Mouse (Mus musculus): ENCODE data around the gene Prickle1. TPM values are rescaled to one million over a fixed set of nuclear protein-coding genes. Genes with fewer than 3 reads are reported as not detected.

Prickle1 gene
- polyA plus RNA-seq, 1 experiment from 2014 or later, result 5.6 TPM

GRCm38 (mm10) chr15:93515316-93515715 lies 80.4 kb downstream of the Prickle1 start:
- H3K27ac ChIP-seq, result no peak overlapping the region
- H3K4me1 ChIP-seq, result peaks cover 49% of the 10 kb centered on the region
- H3K9me3 ChIP-seq (replicated peaks), result no peaks in the 10 kb centered on the region
- H3K9ac ChIP-seq, result no peak overlapping the region
- no peak for ATAC-seq
- H3K4me3 ChIP-seq, result no peak overlapping the region
- no peak overlapping the region for H3K4me2 ChIP-seq
- WGBS, result 67% methylated on average over 9 of the region's 9 CpGs
- H3K27me3 ChIP-seq, result peaks cover 37% of the 10 kb centered on the region
- no peaks in the 10 kb centered on the region for H3K36me3 ChIP-seq (ENCODE audit: poor library complexity, severe bottlenecking)

- no peak overlapping the region for H3K27ac ChIP-seq
- WGBS, result 7% methylated on average over 10 of the region's 10 CpGs
- peaks cover 40% of the 10 kb centered on the region for H3K4me1 ChIP-seq
- no peak for ATAC-seq
- H3K36me3 ChIP-seq (ENCODE audit: poor library complexity, severe bottlenecking), result no peaks in the 10 kb centered on the region
- H3K4me3 ChIP-seq, result no peak overlapping the region
- H3K4me2 ChIP-seq, result no peak overlapping the region
- H3K27me3 ChIP-seq, result peaks cover 32% of the 10 kb centered on the region
- no peaks in the 10 kb centered on the region for H3K9me3 ChIP-seq (replicated peaks)
- no peak overlapping the region for H3K9ac ChIP-seq
These were observed 81.8 kb downstream of the Prickle1 start for GRCm38 (mm10) chr15:93513939-93514341.

GRCm38 (mm10) chr15:93512437-93512836 lies 83.3 kb downstream of the Prickle1 start:
- Histone ChIP-seq H3K27ac (no peak overlapping the region), H3K9me3 (replicated peaks) (no peaks in the 10 kb centered on the region), H3K4me2 (no peak overlapping the region), H3K4me1 (peaks cover 26% of the 10 kb centered on the region), H3K4me3 (no peak overlapping the region), H3K9ac (no peak overlapping the region), H3K27me3 (peaks cover 25% of the 10 kb centered on the region), H3K36me3 (ENCODE audit: poor library complexity, severe bottlenecking) (0 out of 2 replicates have a peak, but pooled peaks cover 4% of the 10 kb centered on the region)
- WGBS, result 39% methylated on average over 9 of the region's 9 CpGs
- no peak for ATAC-seq

- peak; percentile 68; the same call in 1 of the 2 replicates for ATAC-seq
- H3K9me3 ChIP-seq (replicated peaks), result no peaks in the 10 kb centered on the region
- H3K4me1 ChIP-seq, result peaks cover 26% of the 10 kb centered on the region
- H3K36me3 ChIP-seq (ENCODE audit: poor library complexity, severe bottlenecking), result 0 out of 2 replicates have a peak, but pooled peaks cover 5% of the 10 kb centered on the region
- no peak overlapping the region for H3K9ac ChIP-seq
- no peak overlapping the region; the same call in 1 of the 2 replicates for H3K27ac ChIP-seq
- WGBS, result 21% methylated on average over 12 of the region's 12 CpGs
- H3K27me3 ChIP-seq, result peaks cover 20% of the 10 kb centered on the region
- peak overlapping the region; percentile 31 for H3K4me2 ChIP-seq
- H3K4me3 ChIP-seq, result no peak overlapping the region
These were observed 84.9 kb downstream of the Prickle1 start for GRCm38 (mm10) chr15:93510690-93511336.

GRCm38 (mm10) chr15:93504808-93505207 lies 90.9 kb downstream of the Prickle1 start:
- peaks cover 4% of the 10 kb centered on the region for H3K4me1 ChIP-seq
- H3K9ac ChIP-seq, result no peak overlapping the region
- H3K4me3 ChIP-seq, result no peak overlapping the region
- H3K4me2 ChIP-seq, result no peak overlapping the region
- no peak for ATAC-seq
- H3K9me3 ChIP-seq (replicated peaks), result no peaks in the 10 kb centered on the region
- H3K27me3 ChIP-seq, result no peaks in the 10 kb centered on the region
- 95% methylated on average over 17 of the region's 17 CpGs for WGBS
- peaks cover 39% of the 10 kb centered on the region for H3K36me3 ChIP-seq (ENCODE audit: poor library complexity, severe bottlenecking)
- H3K27ac ChIP-seq, result no peak overlapping the region

- ATAC-seq, result no peak
- H3K9me3 ChIP-seq (replicated peaks), result no peaks in the 10 kb centered on the region
- H3K4me1 ChIP-seq, result peaks cover 6% of the 10 kb centered on the region
- no peak overlapping the region for H3K4me3 ChIP-seq
- no peaks in the 10 kb centered on the region for H3K27me3 ChIP-seq
- WGBS, result 94% methylated on average over 35 of the region's 35 CpGs
- no peak overlapping the region for H3K9ac ChIP-seq
- no peak overlapping the region for H3K4me2 ChIP-seq
- no peak overlapping the region for H3K27ac ChIP-seq
- H3K36me3 ChIP-seq (ENCODE audit: poor library complexity, severe bottlenecking), result peaks cover 39% of the 10 kb centered on the region
These were observed 92.4 kb downstream of the Prickle1 start for GRCm38 (mm10) chr15:93503201-93503745.

- Histone ChIP-seq H3K4me1 (peaks cover 6% of the 10 kb centered on the region), H3K4me3 (no peak overlapping the region), H3K27me3 (no peaks in the 10 kb centered on the region), H3K4me2 (no peak overlapping the region), H3K9ac (no peak overlapping the region), H3K27ac (no peak overlapping the region), H3K9me3 (replicated peaks) (no peaks in the 10 kb centered on the region), H3K36me3 (ENCODE audit: poor library complexity, severe bottlenecking) (peaks cover 37% of the 10 kb centered on the region)
- WGBS, result 95% methylated on average over 9 of the region's 9 CpGs
- ATAC-seq, result no peak
These were observed 93.0 kb downstream of the Prickle1 start for GRCm38 (mm10) chr15:93502703-93503102.

GRCm38 (mm10) chr15:93499866-93500265 lies 95.8 kb downstream of the Prickle1 start:
- Histone ChIP-seq H3K36me3 (ENCODE audit: poor library complexity, severe bottlenecking) (peaks cover 33% of the 10 kb centered on the region), H3K4me3 (no peak overlapping the region), H3K4me2 (no peak overlapping the region), H3K27me3 (no peaks in the 10 kb centered on the region), H3K4me1 (peaks cover 6% of the 10 kb centered on the region), H3K9me3 (replicated peaks) (no peaks in the 10 kb centered on the region), H3K27ac (no peak overlapping the region; the same call in 1 of the 2 replicates), H3K9ac (no peak overlapping the region)
- ATAC-seq, result peak; percentile 68; the same call in 1 of the 2 replicates
- 64% methylated on average over 9 of the region's 9 CpGs for WGBS

GRCm38 (mm10) chr15:93494700-93495099 lies 101.0 kb downstream of the Prickle1 start:
- ATAC-seq, result no peak

GRCm38 (mm10) chr15:93489597-93489996 lies 106.1 kb downstream of the Prickle1 start:
- no peaks in the 10 kb centered on the region for H3K4me1 ChIP-seq
- no peaks in the 10 kb centered on the region for H3K9me3 ChIP-seq (replicated peaks)
- H3K9ac ChIP-seq, result no peak overlapping the region
- H3K4me3 ChIP-seq, result no peak overlapping the region
- no peak for ATAC-seq
- peaks cover 17% of the 10 kb centered on the region for H3K36me3 ChIP-seq (ENCODE audit: poor library complexity, severe bottlenecking)
- 81% methylated on average over 4 of the region's 4 CpGs for WGBS
- H3K27ac ChIP-seq, result no peak overlapping the region
- no peaks in the 10 kb centered on the region for H3K27me3 ChIP-seq
- no peak overlapping the region for H3K4me2 ChIP-seq

More at GRCm38 (mm10) chr15:93494700-93495099, 101.0 kb downstream of the Prickle1 start:
- H3K36me3 ChIP-seq (ENCODE audit: poor library complexity, severe bottlenecking), result peaks cover 16% of the 10 kb centered on the region; the same call in 1 of the 2 replicates
- no peak overlapping the region for H3K4me3 ChIP-seq
- 94% methylated on average over 7 of the region's 7 CpGs for WGBS
- H3K27me3 ChIP-seq, result no peaks in the 10 kb centered on the region
- no peak overlapping the region for H3K9ac ChIP-seq
- H3K4me1 ChIP-seq, result peaks cover under 1% of the 10 kb centered on the region; the same call in 1 of the 2 replicates
- no peaks in the 10 kb centered on the region for H3K9me3 ChIP-seq (replicated peaks)
- H3K27ac ChIP-seq, result no peak overlapping the region
- no peak overlapping the region for H3K4me2 ChIP-seq

GRCm38 (mm10) chr15:93486066-93486465 lies 109.6 kb downstream of the Prickle1 start:
- H3K4me1 ChIP-seq, result no peaks in the 10 kb centered on the region
- ATAC-seq, result no peak
- 92% methylated on average over 7 of the region's 7 CpGs for WGBS

GRCm38 (mm10) chr15:93485252-93485651 lies 110.4 kb downstream of the Prickle1 start:
- Histone ChIP-seq H3K4me2 (no peak overlapping the region), H3K27ac (no peak overlapping the region), H3K4me3 (no peak overlapping the region), H3K4me1 (peaks cover under 1% of the 10 kb centered on the region; the same call in 1 of the 2 replicates), H3K27me3 (no peaks in the 10 kb centered on the region), H3K9me3 (replicated peaks) (no peaks in the 10 kb centered on the region), H3K9ac (no peak overlapping the region), H3K36me3 (ENCODE audit: poor library complexity, severe bottlenecking) (peaks cover 4% of the 10 kb centered on the region; the same call in 1 of the 2 replicates)
- ATAC-seq, result no peak
- 82% methylated on average over 3 of the region's 3 CpGs for WGBS

More at GRCm38 (mm10) chr15:93486066-93486465, 109.6 kb downstream of the Prickle1 start:
- Histone ChIP-seq H3K4me2 (no peak overlapping the region), H3K27ac (no peak overlapping the region), H3K36me3 (ENCODE audit: poor library complexity, severe bottlenecking) (peaks cover 4% of the 10 kb centered on the region; the same call in 1 of the 2 replicates), H3K4me3 (no peak overlapping the region), H3K9ac (no peak overlapping the region), H3K9me3 (replicated peaks) (no peaks in the 10 kb centered on the region), H3K27me3 (no peaks in the 10 kb centered on the region)

All from forebrain, embryonic 13.5 days (tissue).